Mouse (Mus musculus) olfactory bulb, adult 2 months (tissue): Measurements from ENCODE around the gene Atp8b2.

Experiments
- CTCF ChIP-seq: fragments of 200-500 bp; IDR thresholded peaks from 2 replicates; pipeline ENCODE4 v1.5.1; 2012; ENCODE audit warnings: low read depth, mild to moderate bottlenecking, low read length, moderate library complexity; ENCODE audit not compliant: insufficient read depth
- POLR2A ChIP-seq: fragments of 200-500 bp; IDR thresholded peaks from 2 replicates; pipeline ENCODE4 v1.6.1; 2012; ENCODE audit warnings: mild to moderate bottlenecking, low read depth, low read length, moderate library complexity; ENCODE audit not compliant: insufficient read depth

DNA sequence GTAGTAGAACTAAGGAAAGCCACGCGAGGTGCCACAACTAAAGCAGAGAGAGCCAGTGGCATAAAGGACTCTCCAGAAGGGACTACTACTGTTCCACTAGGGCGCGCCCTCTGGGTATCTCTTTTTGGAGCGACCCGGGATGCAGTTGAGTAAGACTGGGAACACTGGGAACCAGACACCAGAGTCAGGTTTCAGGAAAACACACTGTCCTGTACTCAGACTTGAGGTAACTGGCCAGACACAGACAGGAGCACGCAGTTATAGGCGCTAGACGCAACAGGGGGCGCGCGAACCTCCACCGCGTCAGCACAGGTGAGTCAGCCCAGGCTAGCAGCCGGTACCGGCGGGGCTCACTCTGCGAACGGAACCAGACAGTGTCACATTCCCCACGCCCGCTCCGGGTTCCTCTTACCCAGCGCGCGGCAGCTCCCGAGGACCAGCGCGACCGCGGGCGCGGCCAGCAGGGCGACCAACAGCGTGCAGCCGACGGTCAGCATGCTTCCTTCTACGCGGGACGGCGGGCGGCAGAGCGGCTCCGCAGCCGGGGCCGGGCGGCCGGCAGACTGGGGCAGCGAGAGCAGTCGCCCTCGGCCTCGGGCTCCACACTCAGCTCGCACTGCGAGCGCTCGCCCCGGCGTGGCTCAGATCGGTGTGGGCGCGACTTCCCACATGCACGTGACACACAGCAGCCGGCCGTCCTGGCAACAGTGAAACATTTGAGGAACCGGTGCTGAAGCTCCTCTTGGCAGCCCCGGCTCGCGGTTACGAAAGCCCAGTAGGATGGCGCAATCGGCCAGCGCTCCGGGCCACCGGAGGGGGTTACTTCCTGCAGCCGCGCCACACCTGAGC lies 50.5 kb downstream of the Atp8b2 start, which contains the start of gene Il6ra:
- TF ChIP-seq CTCF (no peak), POLR2A (no peak)
